Mouse (Mus musculus) liver, adult 2 months (tissue): ENCODE measurements around the gene Ripor3. TPM values are rescaled to one million over a fixed set of nuclear protein-coding genes. Genes with fewer than 3 reads are reported as not detected.

Experiments used
- DNase-seq: peaks from one replicate; pipeline ENCODE4 v3.0.0-alpha.2; 2011; ENCODE audit warnings: low read depth, low spot score; ENCODE audit errors: extremely low read depth
- H3K27ac ChIP-seq: fragments of 200-500 bp; replicated peaks from 2 replicates; pipeline ENCODE4 v1.5.1; 2012; ENCODE audit warnings: low read depth, mild to moderate bottlenecking, control low read depth, inconsistent platforms, low read length; ENCODE audit not compliant: insufficient read depth
- H3K27me3 ChIP-seq: fragments of 200-500 bp; 2 replicates; pipeline ENCODE4 v1.6.1; 2012; ENCODE audit warnings: mild to moderate bottlenecking, moderate library complexity, low read length, inconsistent platforms; ENCODE audit not compliant: control insufficient read depth, insufficient read depth
- H3K36me3 ChIP-seq: fragments of 200-500 bp; 2 replicates; pipeline ENCODE4 v1.6.1; 2012; ENCODE audit warnings: low read length, inconsistent platforms; ENCODE audit not compliant: control insufficient read depth, insufficient read depth
- H3K4me1 ChIP-seq: fragments of 200-500 bp; 2 replicates; pipeline ENCODE4 v1.6.1; 2011; ENCODE audit warnings: low read length; ENCODE audit not compliant: control insufficient read depth, insufficient read depth
- H3K4me3 ChIP-seq: fragments of 200-500 bp; 2 replicates; pipeline ENCODE4 v1.5.1; 2011; ENCODE audit warnings: low read depth, mild to moderate bottlenecking, control low read depth, low read length, moderate library complexity; ENCODE audit not compliant: insufficient read depth
- H3K79me2 ChIP-seq: fragments of 200-500 bp; 2 replicates; pipeline ENCODE4 v1.6.1; 2012; ENCODE audit warnings: inconsistent platforms, mild to moderate bottlenecking, low read length, moderate library complexity; ENCODE audit not compliant: control insufficient read depth, insufficient read depth
- H3K9ac ChIP-seq: fragments of 200-500 bp; 2 replicates; pipeline ENCODE4 v1.6.1; 2012; ENCODE audit warnings: low read depth, mild to moderate bottlenecking, control low read depth, inconsistent platforms, low read length
- CTCF ChIP-seq: fragments of 200-500 bp; IDR thresholded peaks from 2 replicates; pipeline ENCODE4 v1.5.1; 2011; ENCODE audit warnings: low read depth, low read length, control low read depth
- POLR2A ChIP-seq: fragments of 200-500 bp; IDR thresholded peaks from 2 replicates; pipeline ENCODE4 v1.6.1; 2011; ENCODE audit warnings: low read length, control low read depth; ENCODE audit not compliant: insufficient read depth; ENCODE audit errors: extremely low read depth
- WGBS: fragments of 180-500 bp; shearing (Covaris S2); methylation state at CpG from one replicate; pipeline ENCODE4 v1.1.7; 2018; 5-methylcytosine and 5-hydroxymethylcytosine counted together
- polyA plus RNA-seq: library from polyadenylated mRNA; depleted of rRNA; stranded (reverse); fragments of >200 nt; gene quantifications from 2 replicates; pipeline ENCODE4 v1.2.3, GENCODE M21; 2012
- total RNA-seq: library from RNA; depleted of rRNA; stranded (reverse); fragments of >200 nt; gene quantifications from 2 replicates; pipeline ENCODE4 v1.2.3, GENCODE M21; 2014

Ripor3 gene
- total and polyA plus RNA-seq, 2 experiments: 0.92 to 1.9 TPM

DNA sequence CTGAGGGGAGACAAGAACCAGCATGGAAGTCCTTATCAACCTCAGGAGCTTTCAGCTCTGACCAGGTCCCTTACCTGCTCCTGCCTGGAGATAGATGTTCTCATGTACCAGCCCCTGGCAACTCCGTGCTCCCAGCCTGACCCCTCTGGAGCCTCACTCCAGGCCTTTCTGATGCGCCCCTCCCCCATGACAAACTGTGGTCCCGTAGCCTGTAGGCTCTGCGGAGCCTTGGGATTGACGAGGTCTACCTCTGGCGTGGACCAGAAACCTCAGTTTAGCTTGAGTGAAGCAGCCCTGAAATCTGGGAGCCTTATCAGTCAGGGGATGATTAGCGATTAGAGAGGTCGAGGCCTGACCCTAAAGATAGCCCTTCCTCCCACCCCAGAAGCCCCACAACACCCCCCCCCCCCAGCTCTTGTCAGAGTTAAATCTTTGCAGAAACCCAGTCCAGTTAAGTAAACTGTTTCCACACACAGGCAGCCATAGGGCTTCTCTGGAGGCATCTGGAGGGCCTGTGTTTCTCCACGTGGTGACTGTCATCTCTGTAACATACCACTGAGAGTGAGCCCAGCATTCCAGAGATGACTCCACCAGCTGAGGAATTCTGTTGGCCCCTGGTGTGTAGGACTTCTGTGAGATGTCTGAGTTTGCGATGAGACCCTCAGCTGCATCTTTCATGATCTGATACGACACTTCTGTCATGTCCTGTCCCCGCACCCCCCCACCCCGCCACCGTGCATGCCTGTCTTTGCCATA is 45.7 kb upstream of the Ripor3 start:
- Histone ChIP-seq H3K4me1 (peaks cover 2% of the 10 kb centered on the region; the same call in 1 of the 2 replicates), H3K27me3 (no peaks in the 10 kb centered on the region), H3K9ac (no peak overlapping the region), H3K27ac (no peak overlapping the region), H3K4me3 (no peak overlapping the region), H3K79me2 (no peaks in the 10 kb centered on the region), H3K36me3 (no peaks in the 10 kb centered on the region)
- no peak for TF ChIP-seq CTCF
- no peak for TF ChIP-seq POLR2A
- no peak for DNase-seq
- 66% methylated on average over 14 of the region's 14 CpGs for WGBS

DNA sequence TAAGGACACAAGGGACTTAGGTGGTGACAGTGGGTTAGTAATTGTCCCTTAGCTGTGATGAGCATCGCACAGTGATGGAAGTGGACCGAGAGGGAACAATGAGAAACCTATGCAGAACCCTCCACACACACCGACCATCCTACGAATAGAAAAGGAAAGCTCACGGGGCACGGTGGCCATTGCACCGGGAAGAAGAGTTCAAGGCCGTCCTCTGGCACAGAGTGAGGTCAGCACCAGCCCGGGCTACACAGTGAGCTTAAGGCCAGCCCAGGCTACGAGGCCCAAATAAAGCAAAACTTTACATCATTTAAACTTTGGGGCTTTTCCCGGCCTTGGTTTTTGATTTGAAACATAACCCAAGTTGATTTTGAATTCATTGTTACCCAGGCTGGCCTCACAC is 43.7 kb upstream of the Ripor3 start:
- Histone ChIP-seq H3K4me3 (no peak overlapping the region), H3K27me3 (peaks cover 9% of the 10 kb centered on the region), H3K4me1 (peaks cover 2% of the 10 kb centered on the region; the same call in 1 of the 2 replicates), H3K27ac (no peak overlapping the region), H3K79me2 (no peaks in the 10 kb centered on the region), H3K9ac (no peak overlapping the region), H3K36me3 (no peaks in the 10 kb centered on the region)
- 50% methylated on average over 11 of the region's 11 CpGs for WGBS
- DNase-seq: peak; percentile 58
- no peak for TF ChIP-seq CTCF
- no peak for TF ChIP-seq POLR2A

DNA sequence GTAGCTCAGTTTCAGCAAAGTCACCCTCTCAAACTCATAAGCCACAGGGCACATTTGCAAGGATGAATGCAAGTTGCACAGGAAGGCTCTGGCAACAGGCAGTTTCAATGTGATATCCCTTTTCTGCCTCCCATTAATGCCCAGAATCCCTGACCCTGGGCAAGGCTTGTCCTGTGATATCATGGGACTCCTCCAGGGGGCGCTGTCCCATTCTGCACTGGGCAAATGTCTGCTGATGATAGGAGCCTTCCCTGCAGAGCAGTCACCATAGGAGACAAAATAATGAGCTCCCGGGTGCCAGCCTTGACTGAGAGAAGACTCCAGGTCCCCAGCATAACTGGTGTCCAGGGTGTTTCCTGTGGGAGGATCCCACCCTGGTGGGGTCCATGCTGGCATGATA is 42.3 kb upstream of the Ripor3 start:
- DNase-seq: peak; percentile 14
- 35% methylated on average over 2 of the region's 2 CpGs for WGBS
- Histone ChIP-seq H3K79me2 (no peaks in the 10 kb centered on the region), H3K4me1 (peaks cover 2% of the 10 kb centered on the region; the same call in 1 of the 2 replicates), H3K4me3 (no peak overlapping the region), H3K27me3 (peaks cover 9% of the 10 kb centered on the region), H3K36me3 (no peaks in the 10 kb centered on the region), H3K9ac (no peak overlapping the region), H3K27ac (no peak overlapping the region)
- no peak for TF ChIP-seq POLR2A
- TF ChIP-seq CTCF: peak; percentile 81

DNA sequence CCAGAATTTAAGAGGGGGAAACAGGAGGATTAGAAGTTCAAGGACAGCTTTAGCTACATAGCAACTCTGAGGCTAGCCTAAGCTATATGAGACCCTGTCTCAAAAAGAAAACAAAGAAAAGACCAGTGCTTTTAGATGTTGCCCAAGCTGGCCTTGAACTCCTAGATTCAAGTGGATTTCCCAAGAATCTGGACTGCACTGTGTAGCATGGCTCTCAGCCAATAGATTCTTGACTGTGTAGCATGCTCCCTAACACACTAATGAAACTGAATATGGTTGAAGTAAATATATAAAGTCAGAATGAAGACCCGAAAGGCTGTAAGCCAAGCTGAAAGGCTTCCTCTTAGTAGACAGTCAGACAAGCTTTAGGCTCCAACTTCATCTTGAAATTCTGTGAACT is 41.7 kb upstream of the Ripor3 start:
- TF ChIP-seq POLR2A: no peak
- no peak for TF ChIP-seq CTCF
- H3K36me3 ChIP-seq: no peaks in the 10 kb centered on the region
- peaks cover 9% of the 10 kb centered on the region for H3K27me3 ChIP-seq
- no peak overlapping the region for H3K9ac ChIP-seq
- H3K4me3 ChIP-seq: no peak overlapping the region
- WGBS: 100% methylated on average over 1 of the region's 1 CpGs
- H3K79me2 ChIP-seq: no peaks in the 10 kb centered on the region
- H3K27ac ChIP-seq: no peak overlapping the region
- DNase-seq: peak; percentile 42
- peaks cover 2% of the 10 kb centered on the region; the same call in 1 of the 2 replicates for H3K4me1 ChIP-seq

DNA sequence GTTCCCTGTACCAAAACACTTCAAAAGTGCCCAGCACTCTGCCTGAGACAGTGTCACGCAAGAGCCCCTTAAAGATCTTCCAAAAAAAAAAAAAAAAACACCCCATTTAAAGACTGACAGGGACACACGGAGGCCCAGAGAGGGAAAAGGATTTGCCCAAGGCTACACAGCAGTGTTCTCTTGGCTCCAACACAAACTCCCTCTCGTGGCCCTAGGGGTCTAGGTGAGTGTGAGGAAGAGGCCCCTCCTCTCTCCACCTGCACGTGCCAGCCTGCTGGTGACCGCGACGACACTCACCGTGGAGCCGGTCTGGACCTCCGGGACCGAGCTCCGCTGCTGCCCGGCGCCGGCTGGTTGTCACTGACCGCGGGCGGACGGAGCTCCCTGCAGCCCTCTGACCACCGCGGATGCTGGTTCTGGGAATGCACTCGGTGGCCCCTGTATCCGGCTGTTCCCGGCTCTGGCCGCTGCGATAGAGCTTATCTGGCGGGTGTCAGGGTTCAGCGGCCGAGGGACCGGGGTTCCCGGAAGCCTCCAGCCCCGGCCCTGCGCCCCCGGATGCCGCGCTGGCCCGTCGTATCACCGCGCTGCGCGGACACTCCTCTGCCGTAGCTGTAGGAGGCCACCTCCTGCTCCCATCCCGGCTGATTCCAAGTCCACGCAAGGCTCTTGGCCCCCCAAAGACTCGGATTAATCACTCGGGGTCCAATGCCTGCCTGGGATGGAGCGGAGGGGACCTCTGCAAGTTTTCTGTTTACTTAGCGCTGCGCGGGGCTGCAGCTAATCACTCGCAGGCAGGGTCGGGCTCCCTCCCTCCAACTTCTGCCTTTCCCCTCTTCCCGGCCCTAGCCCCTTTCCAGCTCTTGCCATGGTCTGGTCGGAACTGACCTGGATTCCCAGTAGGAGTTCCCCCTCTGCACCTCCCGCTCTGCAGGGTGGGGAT is 39.9 kb upstream of the Ripor3 start:
- peak overlapping the region; percentile 67 for H3K9ac ChIP-seq
- H3K4me3 ChIP-seq: peak overlapping the region; percentile 67
- peak; percentile 14 for DNase-seq
- H3K4me1 ChIP-seq: peaks cover 2% of the 10 kb centered on the region; the same call in 1 of the 2 replicates
- peaks cover 9% of the 10 kb centered on the region for H3K27me3 ChIP-seq
- no peaks in the 10 kb centered on the region for H3K36me3 ChIP-seq
- peak overlapping the region; percentile 56 for H3K27ac ChIP-seq
- 5% methylated on average over 56 of the region's 56 CpGs for WGBS
- TF ChIP-seq CTCF: no peak
- TF ChIP-seq POLR2A: no peak
- no peaks in the 10 kb centered on the region for H3K79me2 ChIP-seq
